Mouse (Mus musculus) myocyte (in vitro differentiated cells): ENCODE measurements around the gene Fbrsl1.

Experiments used
- CEBPB ChIP-seq: IDR thresholded peaks from 2 replicates; pipeline ENCODE4 v1.6.1; 2011; ENCODE audit warnings: mild to moderate bottlenecking, moderate library complexity; ENCODE audit not compliant: poor library complexity, insufficient read depth, severe bottlenecking
- E2F4 ChIP-seq: IDR thresholded peaks from one replicate; pipeline ENCODE4 v1.6.1; 2011; ENCODE audit warnings: mild to moderate bottlenecking, control low read depth, moderate library complexity; ENCODE audit not compliant: insufficient read depth
- MAX ChIP-seq: IDR thresholded peaks from one replicate; pipeline ENCODE4 v1.6.1; 2011; ENCODE audit warnings: low read depth, mild to moderate bottlenecking, control low read depth
- MYOD1 ChIP-seq, 3 experiments: IDR thresholded peaks; one replicate each; pipeline ENCODE4 v1.6.1; 2011; ENCODE audit warnings: control low read depth in 2 of 3, low read depth in 2 of 3, mild to moderate bottlenecking in 2 of 3, moderate library complexity in 1 of 3; ENCODE audit not compliant: insufficient read length in 2 of 3, control insufficient read depth in 1 of 3
- POLR2A ChIP-seq: IDR thresholded peaks from one replicate; pipeline ENCODE4 v1.6.1; 2011; ENCODE audit warnings: low read depth, mild to moderate bottlenecking, control low read depth, moderate library complexity; ENCODE audit not compliant: insufficient read length
- POLR2AphosphoS2 ChIP-seq: IDR thresholded peaks from one replicate; pipeline ENCODE4 v1.6.1; 2011; ENCODE audit warnings: low read depth, control low read depth; ENCODE audit not compliant: insufficient read length
- REST ChIP-seq: IDR thresholded peaks from one replicate; pipeline ENCODE4 v1.6.1; 2011; ENCODE audit warnings: mild to moderate bottlenecking, control low read depth, moderate library complexity; ENCODE audit not compliant: insufficient read depth, insufficient read length
- USF1 ChIP-seq: IDR thresholded peaks from one replicate; pipeline ENCODE4 v1.6.1; 2011; ENCODE audit warnings: low read depth, mild to moderate bottlenecking, control low read depth, moderate library complexity

DNA sequence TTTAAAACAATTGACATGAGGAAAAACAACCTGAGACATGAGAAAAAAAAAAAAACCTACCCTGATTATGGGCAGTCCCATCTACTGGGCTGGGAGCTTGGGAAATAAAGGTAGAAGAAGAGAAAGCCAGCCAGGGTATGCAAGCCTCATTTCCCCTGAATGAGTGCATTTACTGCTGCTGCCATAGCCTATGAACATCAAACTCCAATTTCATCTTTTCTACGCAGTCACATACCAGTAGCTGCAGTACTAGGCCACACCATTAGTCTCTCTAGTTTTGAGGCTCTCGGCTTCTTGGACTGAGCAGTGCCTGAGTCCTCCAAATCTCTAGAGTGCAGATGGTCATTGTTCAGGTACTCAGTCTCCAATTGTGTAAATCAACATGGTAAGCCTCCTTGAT is 14.3 kb upstream of the Fbrsl1 start:
- TF ChIP-seq REST (no peak), MAX (no peak), POLR2A (no peak), E2F4 (no peak), CEBPB (no peak), USF1 (no peak), MYOD1 (IDR thresholded peaks at IDR 0.05; ENCODE audit: control insufficient read depth in 1 of 3, insufficient read length in 2 of 3, low read depth in 2 of 3) (no peak), POLR2AphosphoS2 (no peak)
